Mouse (Mus musculus) ES-E14 (cell line): ENCODE results near the gene Kpna7.

Source experiments
- CHD2 ChIP-seq: IDR thresholded peaks from 2 replicates; pipeline ENCODE4 v1.6.1; 2014; ENCODE audit warnings: mild to moderate bottlenecking, low read depth, low read length, inconsistent platforms
- MAFK ChIP-seq: IDR thresholded peaks from 2 replicates; pipeline ENCODE4 v1.6.1; 2014; ENCODE audit warnings: mild to moderate bottlenecking, low read depth, low read length, inconsistent platforms; ENCODE audit not compliant: insufficient read depth
- ZC3H11A ChIP-seq: IDR thresholded peaks from 2 replicates; pipeline ENCODE4 v1.6.1; 2012; ENCODE audit warnings: low read depth, mild to moderate bottlenecking, inconsistent platforms, low read length, borderline replicate concordance

DNA sequence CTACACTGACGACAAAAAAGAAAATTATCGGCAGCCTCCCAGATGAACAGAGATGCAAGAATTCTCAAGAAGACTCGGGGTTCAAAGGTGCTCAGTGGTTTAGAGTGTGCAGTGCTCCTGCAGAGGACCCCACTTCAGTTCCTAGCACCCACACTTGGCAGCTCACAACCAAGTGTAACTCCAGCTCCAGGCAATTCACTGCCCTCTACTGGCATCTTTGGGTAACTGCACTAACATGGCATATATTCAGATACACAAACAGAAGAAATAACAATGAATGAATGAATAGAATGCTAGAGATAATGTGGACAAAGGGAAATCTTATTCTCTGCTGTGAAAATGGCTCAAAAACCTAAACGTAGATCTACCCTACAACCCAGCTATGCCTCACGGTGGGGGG lies 99.0 kb downstream of the Kpna7 start:
- no peak for TF ChIP-seq MAFK
- TF ChIP-seq CHD2 = no peak
- TF ChIP-seq ZC3H11A = no peak
